Mouse (Mus musculus) ZHBTc4 (cell line): Measurements from ENCODE around the gene Spag9.

Source experiments
- DNase-seq: peaks from one replicate; pipeline ENCODE4 v3.0.0-alpha.2; 2011; ENCODE audit warnings: low read depth, low spot score

Gene Spag9

GRCm38 (mm10) chr11:94150519-94151470, 154.9 kb downstream of the Spag9 start:
- DNase-seq: peak; percentile 81

- DNase-seq: no peak
These were observed 158.3 kb downstream of the Spag9 start for GRCm38 (mm10) chr11:94154201-94154600.

- DNase-seq: no peak
These were observed 162.6 kb downstream of the Spag9 start for GRCm38 (mm10) chr11:94158521-94158920.

GRCm38 (mm10) chr11:94159066-94159880, 163.4 kb downstream of the Spag9 start:
- peak; percentile 73 for DNase-seq

- DNase-seq: no peak
These were observed 164.1 kb downstream of the Spag9 start for GRCm38 (mm10) chr11:94159911-94160415.

- peak; percentile 91 for DNase-seq
These were observed 164.8 kb downstream of the Spag9 start for GRCm38 (mm10) chr11:94160443-94161266.

- DNase-seq: no peak
These were observed 165.4 kb downstream of the Spag9 start for GRCm38 (mm10) chr11:94161267-94161646.

GRCm38 (mm10) chr11:94161867-94162581, 166.1 kb downstream of the Spag9 start:
- DNase-seq: no peak

- DNase-seq: peak; percentile 87
These were observed 167.3 kb downstream of the Spag9 start for GRCm38 (mm10) chr11:94163005-94163767.

- no peak for DNase-seq
These were observed 169.9 kb downstream of the Spag9 start for GRCm38 (mm10) chr11:94165745-94166144.

- no peak for DNase-seq
These were observed 172.3 kb downstream of the Spag9 start for GRCm38 (mm10) chr11:94168238-94168637.

- no peak for DNase-seq
These were observed 173.7 kb downstream of the Spag9 start for GRCm38 (mm10) chr11:94169596-94169995.

GRCm38 (mm10) chr11:94171691-94172090, 175.8 kb downstream of the Spag9 start:
- no peak for DNase-seq

GRCm38 (mm10) chr11:94172186-94172585, 176.3 kb downstream of the Spag9 start:
- no peak for DNase-seq

GRCm38 (mm10) chr11:94173726-94174146, 177.8 kb downstream of the Spag9 start:
- DNase-seq: no peak

GRCm38 (mm10) chr11:94175288-94175687, 179.4 kb downstream of the Spag9 start:
- DNase-seq: no peak
